Mouse (Mus musculus): ENCODE data around the gene Rhobtb1. TPM values are rescaled to one million over a fixed set of nuclear protein-coding genes. Genes with fewer than 3 reads are reported as not detected.

The Rhobtb1 gene
- polyA plus RNA-seq, 1 experiment from 2014 or later, result 18.3 TPM

GRCm38 (mm10) chr10:69218458-69219288, 67.4 kb downstream of the Rhobtb1 start:
- no peak overlapping the region for H3K9ac ChIP-seq (ENCODE audit: low read depth, low read length)
- WGBS, result 92% methylated on average over 14 of the region's 14 CpGs
- no peaks in the 10 kb centered on the region for H3K27me3 ChIP-seq (ENCODE audit: control insufficient read depth, insufficient read depth, low read length)
- ATAC-seq (ENCODE audit: low FRiP score) (no peak), DNase-seq (ENCODE audit: low spot score) (no peak)
- no peak overlapping the region for H3K4me2 ChIP-seq (replicated peaks; ENCODE audit: low read depth, low read length)
- no peak overlapping the region for H3K4me3 ChIP-seq (ENCODE audit: low read depth, low read length)
- H3K4me1 ChIP-seq (replicated peaks; ENCODE audit: control insufficient read depth, insufficient read depth, low read length), result no peaks in the 10 kb centered on the region
- H3K9me3 ChIP-seq (ENCODE audit: control insufficient read depth, low read length), result no peaks in the 10 kb centered on the region
- H3K27ac ChIP-seq (ENCODE audit: low read depth, low read length), result no peak overlapping the region
- no peaks in the 10 kb centered on the region for H3K36me3 ChIP-seq (ENCODE audit: control insufficient read depth, insufficient read depth, low read length)

- Histone ChIP-seq H3K9me3 (ENCODE audit: control insufficient read depth, low read length) (no peaks in the 10 kb centered on the region), H3K4me1 (replicated peaks; ENCODE audit: control insufficient read depth, insufficient read depth, low read length) (no peaks in the 10 kb centered on the region), H3K27ac (ENCODE audit: low read depth, low read length) (no peak overlapping the region), H3K27me3 (ENCODE audit: control insufficient read depth, insufficient read depth, low read length) (no peaks in the 10 kb centered on the region), H3K4me2 (replicated peaks; ENCODE audit: low read depth, low read length) (no peak overlapping the region), H3K36me3 (ENCODE audit: control insufficient read depth, insufficient read depth, low read length) (no peaks in the 10 kb centered on the region), H3K4me3 (ENCODE audit: low read depth, low read length) (no peak overlapping the region), H3K9ac (ENCODE audit: low read depth, low read length) (no peak overlapping the region)
- 91% methylated on average over 2 of the region's 2 CpGs for WGBS
- ATAC-seq (ENCODE audit: low FRiP score), result no peak
- DNase-seq (ENCODE audit: low spot score), result no peak
Observed at GRCm38 (mm10) chr10:69219289-69219626, 68.0 kb downstream of the Rhobtb1 start.

GRCm38 (mm10) chr10:69220296-69220695, 69.1 kb downstream of the Rhobtb1 start:
- H3K4me3 ChIP-seq (ENCODE audit: low read depth, low read length), result no peak overlapping the region
- ATAC-seq (ENCODE audit: low FRiP score), result no peak
- no peaks in the 10 kb centered on the region for H3K36me3 ChIP-seq (ENCODE audit: control insufficient read depth, insufficient read depth, low read length)
- DNase-seq (ENCODE audit: low spot score), result no peak
- H3K4me2 ChIP-seq (replicated peaks; ENCODE audit: low read depth, low read length), result no peak overlapping the region
- no peaks in the 10 kb centered on the region for H3K9me3 ChIP-seq (ENCODE audit: control insufficient read depth, low read length)
- no peaks in the 10 kb centered on the region for H3K4me1 ChIP-seq (replicated peaks; ENCODE audit: control insufficient read depth, insufficient read depth, low read length)
- WGBS, result 88% methylated on average over 6 of the region's 6 CpGs
- H3K9ac ChIP-seq (ENCODE audit: low read depth, low read length), result no peak overlapping the region
- H3K27ac ChIP-seq (ENCODE audit: low read depth, low read length), result no peak overlapping the region
- no peaks in the 10 kb centered on the region for H3K27me3 ChIP-seq (ENCODE audit: control insufficient read depth, insufficient read depth, low read length)

- Histone ChIP-seq H3K4me1 (replicated peaks; ENCODE audit: control insufficient read depth, insufficient read depth, low read length) (no peaks in the 10 kb centered on the region), H3K36me3 (ENCODE audit: control insufficient read depth, insufficient read depth, low read length) (no peaks in the 10 kb centered on the region), H3K27ac (ENCODE audit: low read depth, low read length) (no peak overlapping the region), H3K27me3 (ENCODE audit: control insufficient read depth, insufficient read depth, low read length) (no peaks in the 10 kb centered on the region), H3K4me3 (ENCODE audit: low read depth, low read length) (no peak overlapping the region), H3K9me3 (ENCODE audit: control insufficient read depth, low read length) (no peaks in the 10 kb centered on the region), H3K4me2 (replicated peaks; ENCODE audit: low read depth, low read length) (no peak overlapping the region), H3K9ac (ENCODE audit: low read depth, low read length) (no peak overlapping the region)
- ATAC-seq (ENCODE audit: low FRiP score), result no peak
- 91% methylated on average over 9 of the region's 9 CpGs for WGBS
- DNase-seq (ENCODE audit: low spot score), result no peak
Observed at GRCm38 (mm10) chr10:69221148-69221547, 69.9 kb downstream of the Rhobtb1 start.

- Histone ChIP-seq H3K27me3 (ENCODE audit: control insufficient read depth, insufficient read depth, low read length) (no peaks in the 10 kb centered on the region), H3K4me2 (replicated peaks; ENCODE audit: low read depth, low read length) (no peak overlapping the region), H3K4me1 (replicated peaks; ENCODE audit: control insufficient read depth, insufficient read depth, low read length) (no peaks in the 10 kb centered on the region), H3K9ac (ENCODE audit: low read depth, low read length) (no peak overlapping the region), H3K36me3 (ENCODE audit: control insufficient read depth, insufficient read depth, low read length) (no peaks in the 10 kb centered on the region), H3K27ac (ENCODE audit: low read depth, low read length) (no peak overlapping the region), H3K4me3 (ENCODE audit: low read depth, low read length) (no peak overlapping the region), H3K9me3 (ENCODE audit: control insufficient read depth, low read length) (no peaks in the 10 kb centered on the region)
- 90% methylated on average over 3 of the region's 3 CpGs for WGBS
- ATAC-seq (ENCODE audit: low FRiP score) (no peak), DNase-seq (ENCODE audit: low spot score) (no peak)
Observed at GRCm38 (mm10) chr10:69221955-69222354, 70.7 kb downstream of the Rhobtb1 start.

- no peaks in the 10 kb centered on the region for H3K27me3 ChIP-seq (ENCODE audit: control insufficient read depth, insufficient read depth, low read length)
- no peak overlapping the region for H3K4me3 ChIP-seq (ENCODE audit: low read depth, low read length)
- no peak overlapping the region for H3K4me2 ChIP-seq (replicated peaks; ENCODE audit: low read depth, low read length)
- H3K9ac ChIP-seq (ENCODE audit: low read depth, low read length), result no peak overlapping the region
- no peak for DNase-seq (ENCODE audit: low spot score)
- no peaks in the 10 kb centered on the region for H3K4me1 ChIP-seq (replicated peaks; ENCODE audit: control insufficient read depth, insufficient read depth, low read length)
- H3K9me3 ChIP-seq (ENCODE audit: control insufficient read depth, low read length), result no peaks in the 10 kb centered on the region
- H3K27ac ChIP-seq (ENCODE audit: low read depth, low read length), result no peak overlapping the region
- ATAC-seq (ENCODE audit: low FRiP score), result no peak
- WGBS, result 92% methylated on average over 4 of the region's 4 CpGs
- H3K36me3 ChIP-seq (ENCODE audit: control insufficient read depth, insufficient read depth, low read length), result no peaks in the 10 kb centered on the region
Observed at GRCm38 (mm10) chr10:69223232-69223631, 72.0 kb downstream of the Rhobtb1 start.

GRCm38 (mm10) chr10:69224276-69224675, 73.0 kb downstream of the Rhobtb1 start:
- H3K27ac ChIP-seq (ENCODE audit: low read depth, low read length), result no peak overlapping the region
- H3K27me3 ChIP-seq (ENCODE audit: control insufficient read depth, insufficient read depth, low read length), result no peaks in the 10 kb centered on the region
- H3K4me3 ChIP-seq (ENCODE audit: low read depth, low read length), result no peak overlapping the region
- no peak overlapping the region for H3K4me2 ChIP-seq (replicated peaks; ENCODE audit: low read depth, low read length)
- H3K9ac ChIP-seq (ENCODE audit: low read depth, low read length), result no peak overlapping the region
- H3K4me1 ChIP-seq (replicated peaks; ENCODE audit: control insufficient read depth, insufficient read depth, low read length), result no peaks in the 10 kb centered on the region
- no peak for DNase-seq (ENCODE audit: low spot score)
- H3K36me3 ChIP-seq (ENCODE audit: control insufficient read depth, insufficient read depth, low read length), result no peaks in the 10 kb centered on the region
- no peak for ATAC-seq (ENCODE audit: low FRiP score)
- 67% methylated on average over 7 of the region's 7 CpGs for WGBS
- no peaks in the 10 kb centered on the region for H3K9me3 ChIP-seq (ENCODE audit: control insufficient read depth, low read length)

GRCm38 (mm10) chr10:69225471-69225870, 74.2 kb downstream of the Rhobtb1 start:
- no peak for DNase-seq (ENCODE audit: low spot score)
- Histone ChIP-seq H3K36me3 (ENCODE audit: control insufficient read depth, insufficient read depth, low read length) (no peaks in the 10 kb centered on the region), H3K27me3 (ENCODE audit: control insufficient read depth, insufficient read depth, low read length) (no peaks in the 10 kb centered on the region), H3K4me2 (replicated peaks; ENCODE audit: low read depth, low read length) (no peak overlapping the region), H3K9ac (ENCODE audit: low read depth, low read length) (no peak overlapping the region), H3K4me3 (ENCODE audit: low read depth, low read length) (no peak overlapping the region), H3K4me1 (replicated peaks; ENCODE audit: control insufficient read depth, insufficient read depth, low read length) (no peaks in the 10 kb centered on the region), H3K27ac (ENCODE audit: low read depth, low read length) (no peak overlapping the region), H3K9me3 (ENCODE audit: control insufficient read depth, low read length) (no peaks in the 10 kb centered on the region)
- WGBS, result 91% methylated on average over 5 of the region's 5 CpGs
- ATAC-seq (ENCODE audit: low FRiP score), result no peak

- no peaks in the 10 kb centered on the region for H3K4me1 ChIP-seq (replicated peaks; ENCODE audit: control insufficient read depth, insufficient read depth, low read length)
- H3K36me3 ChIP-seq (ENCODE audit: control insufficient read depth, insufficient read depth, low read length), result no peaks in the 10 kb centered on the region
- no peak overlapping the region for H3K4me3 ChIP-seq (ENCODE audit: low read depth, low read length)
- H3K4me2 ChIP-seq (replicated peaks; ENCODE audit: low read depth, low read length), result no peak overlapping the region
- no peak overlapping the region for H3K27ac ChIP-seq (ENCODE audit: low read depth, low read length)
- no peaks in the 10 kb centered on the region for H3K27me3 ChIP-seq (ENCODE audit: control insufficient read depth, insufficient read depth, low read length)
- 77% methylated on average over 8 of the region's 8 CpGs for WGBS
- ATAC-seq (ENCODE audit: low FRiP score) (no peak), DNase-seq (ENCODE audit: low spot score) (no peak)
- no peak overlapping the region for H3K9ac ChIP-seq (ENCODE audit: low read depth, low read length)
- no peaks in the 10 kb centered on the region for H3K9me3 ChIP-seq (ENCODE audit: control insufficient read depth, low read length)
Observed at GRCm38 (mm10) chr10:69225951-69226350, 74.7 kb downstream of the Rhobtb1 start.

Data from hindbrain, embryonic 11.5 days (tissue).